Mouse (Mus musculus) lung, embryonic 16.5 days (tissue): ENCODE results near the gene Taf1c. TPM values are rescaled to one million over a fixed set of nuclear protein-coding genes. Genes with fewer than 3 reads are reported as not detected.

Source experiments
- ATAC-seq: fragments of 200-750 bp; cut with Nextera tagmentation; 2 replicates; pipeline ENCODE4 v1.8.0; 2017; ENCODE audit warnings: low read depth, mild to moderate bottlenecking, moderate library complexity
- H3K27ac ChIP-seq: fragments of 300-500 bp; sonication (generic); 2 replicates; pipeline ENCODE4 v1.5.1; 2014; ENCODE audit warnings: mild to moderate bottlenecking, control low read depth, low read length
- H3K27me3 ChIP-seq: fragments of 300-500 bp; sonication (generic); 2 replicates; pipeline ENCODE4 v1.6.1; 2014; ENCODE audit warnings: low read depth, low read length, mixed read lengths; ENCODE audit not compliant: control insufficient read depth, insufficient read depth
- H3K36me3 ChIP-seq: fragments of 300-500 bp; sonication (generic); 2 replicates; pipeline ENCODE4 v1.6.1; 2014; ENCODE audit warnings: low read length; ENCODE audit not compliant: control insufficient read depth, insufficient read depth
- H3K4me1 ChIP-seq: fragments of 300-500 bp; sonication (generic); replicated peaks from 2 replicates; pipeline ENCODE4 v1.6.1; 2014; ENCODE audit warnings: low read length, mixed read lengths; ENCODE audit not compliant: control insufficient read depth, insufficient read depth
- H3K4me2 ChIP-seq: fragments of 300-500 bp; sonication (generic); 2 replicates; pipeline ENCODE4 v1.6.1; 2014; ENCODE audit warnings: low read depth, low read length, control low read depth
- H3K4me3 ChIP-seq: fragments of 300-500 bp; sonication (generic); 2 replicates; pipeline ENCODE4 v1.5.1; 2014; ENCODE audit warnings: mild to moderate bottlenecking, low read length, control low read depth
- H3K9ac ChIP-seq: fragments of 300-500 bp; sonication (generic); 2 replicates; pipeline ENCODE4 v1.6.1; 2014; ENCODE audit warnings: low read length, control low read depth
- H3K9me3 ChIP-seq: fragments of 300-500 bp; sonication (generic); 2 replicates; pipeline ENCODE4 v1.6.1; 2016; ENCODE audit warnings: low read length; ENCODE audit not compliant: control insufficient read depth
- WGBS: fragments of 180-500 bp; shearing (Covaris S2); extraction: QIAGEN DNeasy Blood & Tissue Kit; methylation state at CpG from one replicate; pipeline ENCODE4 v1.1.7; 2014; 5-methylcytosine and 5-hydroxymethylcytosine counted together
- polyA plus RNA-seq: library from polyadenylated mRNA; unstranded; fragments of >200 nt; fragmentation: Nextera tagmentation; extraction: Ambion mirVana; gene quantifications from 2 replicates; pipeline ENCODE4 v1.2.1, GENCODE M21; 2015

Taf1c gene
- polyA plus RNA-seq, 1 experiment from 2014 or later: 10.6 TPM

DNA sequence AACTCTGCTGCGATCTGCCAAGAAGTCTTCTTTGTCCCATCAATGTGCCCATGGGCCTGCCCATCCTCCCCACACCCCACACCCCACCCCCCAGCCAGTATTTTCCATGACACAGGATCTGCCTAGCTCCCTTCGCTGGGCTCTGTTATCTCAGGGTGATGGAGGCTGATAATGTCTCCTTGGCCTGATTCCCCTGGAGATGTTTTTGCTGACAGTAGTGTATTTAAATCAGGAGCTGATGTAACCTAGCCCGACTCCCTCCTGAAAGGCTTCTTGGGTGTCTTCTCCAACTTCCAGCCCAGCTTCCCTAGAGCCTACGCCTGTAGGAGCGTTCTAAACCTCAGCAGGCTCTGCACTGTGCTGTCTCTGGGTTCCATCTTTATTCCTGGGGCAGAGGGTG is 13.9 kb upstream of the Taf1c start:
- H3K27ac ChIP-seq: no peak overlapping the region
- no peaks in the 10 kb centered on the region for H3K4me1 ChIP-seq
- H3K9ac ChIP-seq: no peak overlapping the region
- H3K9me3 ChIP-seq: no peaks in the 10 kb centered on the region
- 43% methylated on average over 5 of the region's 5 CpGs for WGBS
- no peak for ATAC-seq
- no peak overlapping the region for H3K4me3 ChIP-seq
- no peak overlapping the region for H3K4me2 ChIP-seq
- H3K36me3 ChIP-seq: no peaks in the 10 kb centered on the region
- no peaks in the 10 kb centered on the region; the same call in 1 of the 2 replicates for H3K27me3 ChIP-seq

DNA sequence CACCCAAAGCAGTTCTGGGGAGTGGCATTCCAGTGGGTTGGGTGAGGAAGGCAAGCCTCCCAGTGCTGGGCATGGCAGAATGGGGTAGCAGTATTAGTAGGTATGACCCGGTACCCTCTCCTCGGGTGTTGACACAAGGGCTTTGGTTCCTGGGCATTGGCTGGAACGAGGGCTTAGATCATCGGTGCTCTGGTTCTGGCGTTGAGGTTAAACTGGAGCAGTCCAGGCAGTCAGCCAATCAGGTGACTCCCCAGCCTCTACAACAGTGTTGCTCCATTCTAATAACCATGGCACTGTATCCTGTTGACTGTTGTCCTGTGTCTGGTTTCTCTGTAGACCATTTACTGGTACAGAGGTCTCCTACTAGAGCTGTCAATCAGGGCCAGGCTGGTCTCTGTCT is 12.6 kb upstream of the Taf1c start:
- no peaks in the 10 kb centered on the region for H3K9me3 ChIP-seq
- no peak overlapping the region for H3K9ac ChIP-seq
- no peaks in the 10 kb centered on the region for H3K4me1 ChIP-seq
- H3K27me3 ChIP-seq: no peaks in the 10 kb centered on the region; the same call in 1 of the 2 replicates
- no peaks in the 10 kb centered on the region for H3K36me3 ChIP-seq
- 67% methylated on average over 5 of the region's 5 CpGs for WGBS
- ATAC-seq: no peak
- no peak overlapping the region for H3K27ac ChIP-seq
- H3K4me2 ChIP-seq: no peak overlapping the region
- H3K4me3 ChIP-seq: no peak overlapping the region

- WGBS: 85% methylated on average over 4 of the region's 4 CpGs
- no peaks in the 10 kb centered on the region for H3K4me1 ChIP-seq
Observed at GRCm38 (mm10) chr8:119616811-119617210, 11.8 kb upstream of the Taf1c start.

GRCm38 (mm10) chr8:119616358-119616757 is 11.3 kb upstream of the Taf1c start:
- Histone ChIP-seq H3K4me3 (no peak overlapping the region), H3K9ac (no peak overlapping the region), H3K4me1 (no peaks in the 10 kb centered on the region), H3K9me3 (no peaks in the 10 kb centered on the region), H3K27ac (no peak overlapping the region), H3K27me3 (no peaks in the 10 kb centered on the region; the same call in 1 of the 2 replicates), H3K4me2 (no peak overlapping the region), H3K36me3 (no peaks in the 10 kb centered on the region)
- 46% methylated on average over 7 of the region's 7 CpGs for WGBS
- ATAC-seq: no peak

More at GRCm38 (mm10) chr8:119616811-119617210, 11.8 kb upstream of the Taf1c start:
- Histone ChIP-seq H3K36me3 (no peaks in the 10 kb centered on the region), H3K27ac (no peak overlapping the region), H3K4me3 (no peak overlapping the region), H3K27me3 (no peaks in the 10 kb centered on the region; the same call in 1 of the 2 replicates), H3K9me3 (no peaks in the 10 kb centered on the region), H3K9ac (no peak overlapping the region), H3K4me2 (no peak overlapping the region)
- no peak for ATAC-seq

GRCm38 (mm10) chr8:119615096-119615495 is 10.1 kb upstream of the Taf1c start:
- no peak for ATAC-seq
- Histone ChIP-seq H3K4me2 (no peak overlapping the region), H3K36me3 (no peaks in the 10 kb centered on the region), H3K27ac (no peak overlapping the region), H3K9me3 (no peaks in the 10 kb centered on the region), H3K4me3 (no peak overlapping the region), H3K9ac (no peak overlapping the region), H3K4me1 (no peaks in the 10 kb centered on the region), H3K27me3 (no peaks in the 10 kb centered on the region; the same call in 1 of the 2 replicates)
- WGBS: 76% methylated on average over 14 of the region's 14 CpGs

DNA sequence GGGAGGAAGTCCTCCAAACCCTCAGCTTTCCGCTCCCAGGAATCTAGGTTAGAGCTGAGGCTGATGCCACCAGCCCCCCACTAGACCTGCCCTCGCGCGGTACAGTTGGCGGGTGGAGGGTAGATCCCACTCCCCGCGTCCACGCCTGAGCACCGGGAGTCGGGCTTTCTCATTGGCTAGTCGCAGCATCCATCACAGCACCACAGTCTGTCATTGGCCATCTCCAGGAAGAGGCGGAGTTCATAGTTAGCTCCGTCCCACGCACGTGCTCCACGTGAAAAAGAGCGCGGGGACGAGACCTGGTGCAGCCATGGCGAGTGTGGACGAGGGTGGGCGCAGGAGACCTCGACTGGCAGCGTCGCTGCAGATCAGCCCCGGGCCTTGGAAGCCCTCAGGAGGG is 7.4 kb upstream of the Taf1c start, which contains the start of gene Adad2:
Gene Adad2, plus strand, starts transcription at position 277 of the 400 bp plus-strand sequence.
- H3K9me3 ChIP-seq: peaks cover 3% of the 10 kb centered on the region; the same call in 1 of the 2 replicates

DNA sequence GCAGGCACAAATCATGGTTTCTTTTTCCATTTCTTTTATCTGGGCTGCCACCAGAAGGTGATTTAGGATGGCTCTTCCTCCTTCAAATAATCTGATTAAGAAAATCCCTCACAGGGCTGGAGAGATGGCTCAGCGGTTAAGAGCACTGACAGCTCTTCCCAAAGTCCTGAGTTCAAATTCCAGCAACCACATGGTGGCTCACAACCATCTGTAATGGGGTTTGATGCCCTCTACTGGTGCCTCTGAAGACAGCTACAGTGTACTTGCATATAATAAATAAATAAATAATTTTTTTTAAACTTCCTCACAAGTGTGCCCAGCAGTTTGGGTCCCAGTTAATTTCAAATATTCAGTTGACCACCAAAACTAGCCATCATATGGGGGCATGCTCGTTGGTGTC is 1.2 kb upstream of the Taf1c start:
- ATAC-seq: no peak
- 70% methylated on average over 2 of the region's 2 CpGs for WGBS
- H3K4me1 ChIP-seq: peaks cover 6% of the 10 kb centered on the region

More for the DNA sequence above, 7.4 kb upstream of the Taf1c start, which contains the start of gene Adad2:
- 76% methylated on average over 26 of the region's 26 CpGs for WGBS
- no peak within 1 kb of the TSS for H3K27ac ChIP-seq
- H3K36me3 ChIP-seq: no peaks in the 10 kb centered on the region
- no peak within 1 kb of the TSS for H3K4me2 ChIP-seq
- no peak for ATAC-seq
- no peaks in the 10 kb centered on the region; the same call in 1 of the 2 replicates for H3K27me3 ChIP-seq
- H3K4me3 ChIP-seq: no peak within 1 kb of the TSS
- H3K9ac ChIP-seq: no peak within 1 kb of the TSS
- no peaks in the 10 kb centered on the region for H3K4me1 ChIP-seq

GRCm38 (mm10) chr8:119604398-119604803 is 621 bp downstream of the Taf1c start:
- Histone ChIP-seq H3K9me3 (peaks cover 3% of the 10 kb centered on the region; the same call in 1 of the 2 replicates), H3K9ac (peak overlapping the region; percentile 85), H3K4me1 (peaks cover 6% of the 10 kb centered on the region), H3K4me3 (peak overlapping the region; percentile 74), H3K4me2 (peak overlapping the region; percentile 81), H3K27ac (no peak overlapping the region), H3K36me3 (peaks cover 25% of the 10 kb centered on the region), H3K27me3 (no peaks in the 10 kb centered on the region)
- no peak; the same call in 1 of the 2 replicates for ATAC-seq
- 18% methylated on average over 12 of the region's 12 CpGs for WGBS

More for the DNA sequence above, 1.2 kb upstream of the Taf1c start:
- Histone ChIP-seq H3K9me3 (peaks cover 3% of the 10 kb centered on the region; the same call in 1 of the 2 replicates), H3K4me3 (no peak overlapping the region), H3K27ac (no peak overlapping the region), H3K27me3 (no peaks in the 10 kb centered on the region), H3K9ac (no peak overlapping the region), H3K4me2 (no peak overlapping the region), H3K36me3 (peaks cover 12% of the 10 kb centered on the region)

- Histone ChIP-seq H3K27me3 (no peaks in the 10 kb centered on the region), H3K4me3 (no peak overlapping the region), H3K36me3 (peaks cover 32% of the 10 kb centered on the region), H3K9ac (peak overlapping the region; percentile 42; the same call in 1 of the 2 replicates), H3K4me2 (peak overlapping the region; percentile 81; the same call in 1 of the 2 replicates), H3K4me1 (peaks cover 6% of the 10 kb centered on the region), H3K27ac (no peak overlapping the region), H3K9me3 (no peaks in the 10 kb centered on the region; the same call in 1 of the 2 replicates)
- WGBS: 87% methylated on average over 4 of the region's 4 CpGs
- no peak for ATAC-seq
Observed at GRCm38 (mm10) chr8:119603771-119604170, 1.3 kb downstream of the Taf1c start.
